Mouse (Mus musculus) cerebellum, adult 2 months (tissue): ENCODE results near the gene Stim2. TPM values are rescaled to one million over a fixed set of nuclear protein-coding genes. Genes with fewer than 3 reads are reported as not detected.

Experiments used
- DNase-seq, 2 experiments: peaks; one replicate each; pipeline ENCODE4 v3.0.0; 2021
- H3K27ac ChIP-seq: fragments of 200-500 bp; 2 replicates; pipeline ENCODE4 v1.5.1; 2012; ENCODE audit warnings: low read length, control low read depth, inconsistent platforms; ENCODE audit not compliant: insufficient read depth
- H3K27me3 ChIP-seq: fragments of 200-500 bp; 2 replicates; pipeline ENCODE4 v1.6.1; 2012; ENCODE audit warnings: inconsistent platforms, mild to moderate bottlenecking, low read length, moderate library complexity; ENCODE audit not compliant: control insufficient read depth, insufficient read depth
- H3K4me1 ChIP-seq: fragments of 200-500 bp; 2 replicates; pipeline ENCODE4 v1.6.1; 2011; ENCODE audit warnings: low read length; ENCODE audit not compliant: control insufficient read depth, insufficient read depth
- H3K4me3 ChIP-seq: fragments of 200-500 bp; replicated peaks from 2 replicates; pipeline ENCODE3; 2011; ENCODE audit warnings: mild to moderate bottlenecking, low read depth, low read length, control low read depth; ENCODE audit not compliant: insufficient read depth
- CTCF ChIP-seq: fragments of 200-500 bp; IDR thresholded peaks from 2 replicates; pipeline ENCODE4 v1.5.1; 2011; ENCODE audit warnings: low read depth, mild to moderate bottlenecking, control low read depth, low read length, moderate library complexity, borderline replicate concordance; ENCODE audit not compliant: insufficient read depth
- POLR2A ChIP-seq: fragments of 200-500 bp; IDR thresholded peaks from 2 replicates; pipeline ENCODE4 v1.6.1; 2011; ENCODE audit warnings: low read length, control low read depth, borderline replicate concordance; ENCODE audit not compliant: insufficient read depth
- WGBS: fragments of 180-500 bp; shearing (Covaris S2); methylation state at CpG from one replicate; pipeline ENCODE4 v1.1.7; 2018; 5-methylcytosine and 5-hydroxymethylcytosine counted together
- polyA plus RNA-seq: library from polyadenylated mRNA; depleted of rRNA; stranded (reverse); fragments of >200 nt; gene quantifications from 2 replicates; pipeline ENCODE4 v1.2.3, GENCODE M21; 2012

Gene Stim2
- polyA plus RNA-seq, 1 experiment = 28.2 TPM

DNA sequence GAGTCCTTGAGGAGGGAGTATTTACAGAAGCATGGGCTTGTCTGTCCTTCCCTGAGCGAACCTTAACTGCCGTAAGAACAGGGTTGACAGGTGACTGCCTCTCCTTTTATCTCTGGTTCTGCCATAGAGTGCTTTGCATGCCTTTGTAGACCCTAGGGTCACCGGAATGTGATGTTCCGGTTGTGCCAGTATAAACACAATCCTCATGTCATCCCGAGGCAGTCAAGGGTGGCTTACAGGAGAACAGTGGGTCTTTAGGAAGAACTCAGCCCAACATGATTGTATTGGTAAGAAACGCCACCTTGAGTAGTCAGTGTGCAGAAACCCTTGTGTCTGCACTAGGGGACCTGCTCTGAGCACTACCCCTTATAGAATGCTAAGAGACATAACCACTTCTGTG lies 108.8 kb downstream of the Stim2 start:
- no peak for TF ChIP-seq CTCF
- no peak for TF ChIP-seq POLR2A
- no peaks in the 10 kb centered on the region; the same call in 1 of the 2 replicates for H3K4me1 ChIP-seq
- H3K27me3 ChIP-seq = no peaks in the 10 kb centered on the region
- no peak overlapping the region for H3K4me3 ChIP-seq
- no peak overlapping the region for H3K27ac ChIP-seq
- DNase-seq = no peak
- WGBS = 85% methylated on average over 6 of the region's 6 CpGs

- Histone ChIP-seq H3K4me3 (no peak overlapping the region), H3K4me1 (no peaks in the 10 kb centered on the region), H3K27ac (no peak overlapping the region), H3K27me3 (no peaks in the 10 kb centered on the region)
- 97% methylated on average over 5 of the region's 5 CpGs for WGBS
- TF ChIP-seq POLR2A = no peak
- TF ChIP-seq CTCF = no peak
- DNase-seq = no peak
Measured at GRCm38 (mm10) chr5:54109096-54109495, 110.8 kb downstream of the Stim2 start.

GRCm38 (mm10) chr5:54110789-54111188 lies 112.5 kb downstream of the Stim2 start:
- Histone ChIP-seq H3K4me3 (no peak overlapping the region), H3K4me1 (no peaks in the 10 kb centered on the region), H3K27me3 (no peaks in the 10 kb centered on the region), H3K27ac (no peak overlapping the region)
- DNase-seq = no peak
- TF ChIP-seq CTCF (no peak), POLR2A (no peak)
- WGBS = 89% methylated on average over 11 of the region's 11 CpGs

- DNase-seq = peak; percentile 45 to 54
- 26% methylated on average over 3 of the region's 3 CpGs for WGBS
- no peak overlapping the region for H3K27ac ChIP-seq
- H3K4me3 ChIP-seq = no peak overlapping the region
- TF ChIP-seq CTCF (peak; percentile 69), POLR2A (no peak)
- H3K4me1 ChIP-seq = no peaks in the 10 kb centered on the region
- H3K27me3 ChIP-seq = no peaks in the 10 kb centered on the region
Measured at GRCm38 (mm10) chr5:54113284-54113683, 115.0 kb downstream of the Stim2 start.

- TF ChIP-seq CTCF = no peak
- no peak for TF ChIP-seq POLR2A
Measured at GRCm38 (mm10) chr5:54116538-54116937, 118.2 kb downstream of the Stim2 start.

DNA sequence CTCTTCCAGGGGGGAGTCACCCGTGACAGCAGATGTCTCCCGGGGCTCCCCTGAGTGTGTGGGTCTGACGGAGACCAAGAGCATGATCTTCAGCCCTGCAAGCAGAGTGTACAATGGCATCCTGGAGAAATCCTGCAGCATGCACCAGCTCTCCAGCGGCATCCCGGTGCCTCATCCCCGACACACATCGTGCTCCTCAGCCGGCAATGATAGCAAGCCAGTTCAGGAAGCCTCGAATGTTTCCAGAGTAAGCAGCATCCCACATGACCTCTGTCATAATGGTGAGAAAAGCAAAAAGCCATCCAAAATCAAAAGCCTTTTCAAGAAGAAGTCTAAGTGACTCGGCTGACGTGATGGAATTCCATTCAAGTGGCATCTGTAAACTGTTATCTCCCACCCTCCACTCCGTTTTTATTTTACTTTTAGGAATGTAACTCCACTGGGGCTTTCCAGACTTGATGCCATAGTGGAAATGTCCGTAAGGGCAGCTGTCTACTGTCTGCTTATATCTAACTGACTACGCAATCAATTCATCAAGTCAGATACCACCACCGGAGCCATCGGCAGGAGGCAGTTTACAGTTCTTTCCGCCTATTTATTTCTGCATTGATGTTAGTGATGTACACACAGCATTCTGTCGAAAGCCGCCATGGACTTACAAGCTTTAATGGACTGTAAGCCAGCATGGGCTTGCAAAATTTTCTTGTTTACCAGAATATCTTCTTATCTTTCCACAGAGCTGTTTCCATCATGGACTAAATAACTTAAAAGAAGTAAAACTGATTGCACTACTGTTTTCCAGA lies 120.3 kb downstream of the Stim2 start:
- no peaks in the 10 kb centered on the region for H3K27me3 ChIP-seq
- H3K4me3 ChIP-seq = no peak overlapping the region
- TF ChIP-seq POLR2A (no peak), CTCF (no peak)
- 57% methylated on average over 19 of the region's 19 CpGs for WGBS
- no peak overlapping the region for H3K27ac ChIP-seq
- no peak for DNase-seq
- H3K4me1 ChIP-seq = no peaks in the 10 kb centered on the region

More at GRCm38 (mm10) chr5:54116538-54116937, 118.2 kb downstream of the Stim2 start:
- 83% methylated on average over 10 of the region's 10 CpGs for WGBS
- no peaks in the 10 kb centered on the region for H3K4me1 ChIP-seq
- no peaks in the 10 kb centered on the region for H3K27me3 ChIP-seq
- DNase-seq = no peak
- H3K4me3 ChIP-seq = no peak overlapping the region
- no peak overlapping the region for H3K27ac ChIP-seq

GRCm38 (mm10) chr5:54148091-54148795 lies 149.9 kb downstream of the Stim2 start:
- no peaks in the 10 kb centered on the region for H3K27me3 ChIP-seq
- TF ChIP-seq CTCF (no peak), POLR2A (no peak)
- H3K4me1 ChIP-seq = no peaks in the 10 kb centered on the region
- WGBS = 30% methylated on average over 5 of the region's 5 CpGs
- H3K27ac ChIP-seq = no peak overlapping the region
- no peak for DNase-seq
- H3K4me3 ChIP-seq = no peak overlapping the region
